Mouse (Mus musculus): ENCODE data around the gene Apba1.

Apba1 gene

DNA sequence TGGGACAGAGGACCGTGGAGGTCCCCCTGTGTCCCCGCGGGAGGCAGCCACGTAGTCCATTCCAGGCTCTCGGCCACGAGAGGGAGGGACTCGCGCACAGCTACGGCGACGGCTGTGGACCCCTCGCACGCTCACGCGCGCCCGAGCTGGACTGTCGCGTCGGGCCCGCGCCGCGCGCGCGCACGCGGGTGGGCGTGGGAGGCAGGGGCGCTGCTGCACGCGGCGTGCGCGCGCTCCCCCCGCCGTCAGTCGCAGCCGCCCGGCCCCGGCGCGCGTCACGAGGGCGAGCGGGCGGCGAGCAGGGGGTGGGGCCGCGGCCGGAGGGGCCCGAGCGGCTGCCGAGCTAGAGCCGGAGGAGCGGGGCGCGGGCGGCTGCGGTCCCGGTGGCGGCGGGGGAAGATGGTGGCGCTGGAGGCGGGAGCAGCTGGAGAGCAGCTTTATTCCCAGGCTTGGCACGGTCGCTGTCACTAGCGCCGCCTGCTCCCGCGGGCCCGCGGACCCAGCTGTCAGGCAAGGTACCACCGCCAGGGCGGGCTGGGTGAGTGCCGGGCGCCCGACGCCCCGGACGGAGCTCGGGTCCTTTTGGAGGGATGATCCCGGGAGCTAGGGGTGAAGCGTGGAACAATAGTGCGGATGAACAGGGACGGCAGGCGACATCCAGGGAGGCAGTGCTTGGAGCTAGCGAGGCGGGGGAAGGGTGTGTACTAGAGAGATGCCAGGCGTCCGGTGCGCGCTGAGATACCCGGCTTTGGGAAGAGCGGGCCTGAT lies at the start of gene Apba1:
Gene Apba1 (plus strand): TSS at position 334 of the 768 bp plus-strand sequence.
- DNase-seq (ENCODE audit: low spot score in 2 of 2): peak; percentile 93

DNA sequence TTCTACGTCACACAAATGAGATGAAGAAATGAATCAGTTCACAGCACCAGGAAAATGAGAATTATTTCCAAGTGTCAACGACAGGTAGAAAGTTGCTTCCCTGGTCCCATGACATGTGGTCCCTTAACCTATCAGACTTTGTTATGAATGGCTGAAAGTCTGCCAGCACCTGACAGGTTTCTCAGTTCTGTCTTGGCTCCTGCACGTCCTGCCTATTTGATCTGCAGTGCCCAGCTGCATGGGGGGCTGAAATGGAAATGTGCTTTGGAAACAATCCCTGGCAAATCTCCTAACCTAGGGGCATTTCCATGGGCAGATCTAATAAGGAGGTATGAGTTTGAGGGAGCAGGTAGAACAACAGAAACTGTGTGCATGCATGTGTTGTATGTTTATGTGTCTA lies 12.2 kb upstream of the Apba1 start:
- DNase-seq (ENCODE audit: low spot score in 2 of 2): no peak

DNA sequence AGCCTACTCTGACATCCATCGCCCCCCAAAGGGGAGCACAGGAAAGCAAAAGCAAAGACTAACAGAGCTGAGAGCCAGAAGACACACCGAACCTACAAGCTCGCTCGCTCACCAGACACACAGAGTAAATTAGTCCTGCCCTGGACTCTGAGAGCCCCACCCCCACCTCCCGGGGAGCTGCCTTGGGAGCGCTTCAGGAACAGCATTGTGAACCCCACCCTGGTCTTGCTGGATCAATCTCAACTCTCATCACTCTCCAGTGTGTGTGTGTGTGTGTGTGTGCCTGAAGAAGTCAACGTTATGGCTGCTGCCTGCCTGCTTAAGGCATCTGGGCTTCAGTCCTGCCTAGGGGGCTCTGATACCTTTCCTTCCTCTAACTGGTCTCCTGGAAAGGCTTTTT lies 1.7 kb upstream of the Apba1 start:
- DNase-seq (ENCODE audit: low spot score in 2 of 2): peak in 1 of 2 experiments; percentile 46

DNA sequence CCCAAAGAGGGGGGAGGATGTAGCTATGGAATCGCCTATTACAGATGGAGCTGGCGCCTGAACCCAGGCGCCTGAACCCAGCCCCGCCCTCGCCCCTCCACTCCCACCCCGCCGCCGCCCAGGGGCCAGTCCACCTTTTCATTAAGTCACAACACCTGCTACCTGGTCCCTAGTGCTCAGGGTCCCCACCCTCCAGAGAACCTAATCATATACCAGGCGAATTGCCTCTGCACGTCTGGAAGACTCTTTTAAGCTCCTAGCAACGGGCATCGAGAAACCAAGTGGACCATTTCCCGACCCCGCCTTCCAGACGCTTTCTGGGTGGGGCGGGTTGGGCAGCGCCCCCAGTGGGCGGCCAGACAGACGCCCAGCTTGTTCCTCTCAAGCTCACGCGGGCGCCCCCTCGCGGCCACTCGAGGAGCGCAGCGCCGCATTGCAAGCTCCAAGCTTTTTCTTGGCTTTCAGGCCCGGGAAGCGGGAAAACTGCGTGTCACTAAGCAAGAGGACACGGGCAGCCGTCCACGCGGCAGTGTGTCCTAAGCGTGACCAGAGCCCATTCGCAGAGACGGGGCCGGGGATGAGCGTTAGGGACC lies 630 bp upstream of the Apba1 start:
- DNase-seq (ENCODE audit: low spot score in 2 of 2): peak; percentile 96

DNA sequence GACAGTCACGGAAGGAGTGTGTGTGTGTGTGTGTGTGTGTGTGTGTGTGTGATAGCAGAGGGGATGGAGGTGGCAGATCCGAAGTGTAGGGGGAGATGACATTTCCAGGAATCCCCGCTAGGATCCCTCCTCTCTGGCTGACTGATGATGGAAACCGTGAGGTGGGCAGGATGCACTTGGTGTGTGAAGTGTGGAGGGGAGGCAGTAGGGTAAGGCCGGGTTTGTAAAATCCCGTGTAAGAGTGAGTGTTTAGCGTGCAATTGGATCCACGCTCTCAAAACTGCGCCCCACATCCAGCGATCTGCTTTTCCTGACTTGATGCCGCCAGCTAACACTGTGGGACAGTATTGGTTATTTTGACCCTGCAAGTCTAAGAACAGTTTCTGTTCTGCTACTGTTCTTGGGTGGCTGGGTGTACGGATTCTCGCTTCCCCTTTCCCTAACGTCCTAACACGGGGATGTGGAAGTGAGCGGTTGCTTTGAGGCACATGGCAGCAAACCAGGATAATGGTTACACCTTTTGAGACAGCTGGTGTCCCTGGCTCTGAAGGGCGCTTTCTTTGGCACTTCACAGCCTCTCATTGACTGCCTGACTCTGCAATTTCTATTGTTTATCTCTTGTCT lies 747 bp downstream of the Apba1 start:
- peak; percentile 35 to 83 for DNase-seq (ENCODE audit: low spot score in 2 of 2)

DNA sequence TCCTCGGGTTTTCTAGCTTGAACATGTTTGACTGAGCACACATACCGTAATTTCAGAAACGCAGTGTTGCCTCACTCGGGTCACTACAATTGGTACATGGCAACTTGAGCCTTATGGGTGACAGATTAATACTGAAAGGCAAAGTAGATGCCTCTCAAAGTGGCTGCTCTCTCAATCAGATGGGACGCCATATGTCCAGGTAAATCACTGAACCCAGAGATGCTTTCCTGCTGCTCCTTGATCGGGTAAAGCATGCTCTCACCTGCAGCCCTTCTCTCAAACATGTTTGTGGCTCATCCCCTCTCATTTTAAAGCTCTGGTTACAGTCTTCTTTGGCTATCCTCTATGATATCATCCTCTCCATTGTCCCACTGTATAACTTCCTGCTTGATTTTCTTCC lies 4.7 kb downstream of the Apba1 start:
- peak in 1 of 2 experiments; percentile 14 for DNase-seq (ENCODE audit: low spot score in 2 of 2)

DNA sequence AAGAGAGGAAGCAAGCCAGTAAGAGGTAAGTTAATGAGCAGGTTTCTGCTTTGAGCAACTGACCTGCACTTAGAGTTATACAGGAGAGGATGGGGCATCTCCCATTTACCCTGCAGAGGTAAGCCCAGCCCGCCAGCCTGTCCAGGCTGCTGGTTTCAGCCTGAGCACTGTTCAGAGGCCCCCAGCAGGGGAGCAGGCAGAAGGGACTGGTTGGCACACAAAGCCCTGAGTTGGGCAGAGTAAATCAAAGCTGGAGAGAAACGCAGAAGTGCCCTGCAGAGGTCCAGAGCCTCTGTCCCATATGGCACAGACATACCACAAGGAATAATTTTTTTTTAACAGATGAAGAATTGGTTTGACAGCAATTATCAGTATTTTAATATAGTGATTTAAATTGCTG lies 5.4 kb downstream of the Apba1 start:
- peak in 1 of 2 experiments; percentile 23 for DNase-seq (ENCODE audit: low spot score in 2 of 2)

DNA sequence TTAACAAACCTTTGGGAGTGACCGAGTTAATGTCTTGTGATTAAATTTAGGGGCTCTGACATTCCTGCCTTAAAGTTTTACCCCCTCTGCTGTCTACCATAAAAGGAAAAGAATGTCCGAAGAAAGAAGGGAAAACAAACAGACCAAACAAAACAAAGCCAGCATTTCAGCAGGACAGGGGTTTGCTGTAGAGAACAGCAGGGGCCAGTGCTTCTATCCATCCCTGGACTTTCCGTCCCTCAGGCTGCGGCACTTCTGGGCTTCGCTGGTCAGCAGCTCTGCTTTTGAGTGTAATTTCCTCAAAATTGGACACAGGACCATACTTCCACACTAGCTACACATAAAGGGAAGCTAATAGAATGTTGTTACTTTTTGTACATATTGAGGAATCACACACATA lies 10.2 kb downstream of the Apba1 start:
- DNase-seq (ENCODE audit: low spot score in 2 of 2): no peak

DNA sequence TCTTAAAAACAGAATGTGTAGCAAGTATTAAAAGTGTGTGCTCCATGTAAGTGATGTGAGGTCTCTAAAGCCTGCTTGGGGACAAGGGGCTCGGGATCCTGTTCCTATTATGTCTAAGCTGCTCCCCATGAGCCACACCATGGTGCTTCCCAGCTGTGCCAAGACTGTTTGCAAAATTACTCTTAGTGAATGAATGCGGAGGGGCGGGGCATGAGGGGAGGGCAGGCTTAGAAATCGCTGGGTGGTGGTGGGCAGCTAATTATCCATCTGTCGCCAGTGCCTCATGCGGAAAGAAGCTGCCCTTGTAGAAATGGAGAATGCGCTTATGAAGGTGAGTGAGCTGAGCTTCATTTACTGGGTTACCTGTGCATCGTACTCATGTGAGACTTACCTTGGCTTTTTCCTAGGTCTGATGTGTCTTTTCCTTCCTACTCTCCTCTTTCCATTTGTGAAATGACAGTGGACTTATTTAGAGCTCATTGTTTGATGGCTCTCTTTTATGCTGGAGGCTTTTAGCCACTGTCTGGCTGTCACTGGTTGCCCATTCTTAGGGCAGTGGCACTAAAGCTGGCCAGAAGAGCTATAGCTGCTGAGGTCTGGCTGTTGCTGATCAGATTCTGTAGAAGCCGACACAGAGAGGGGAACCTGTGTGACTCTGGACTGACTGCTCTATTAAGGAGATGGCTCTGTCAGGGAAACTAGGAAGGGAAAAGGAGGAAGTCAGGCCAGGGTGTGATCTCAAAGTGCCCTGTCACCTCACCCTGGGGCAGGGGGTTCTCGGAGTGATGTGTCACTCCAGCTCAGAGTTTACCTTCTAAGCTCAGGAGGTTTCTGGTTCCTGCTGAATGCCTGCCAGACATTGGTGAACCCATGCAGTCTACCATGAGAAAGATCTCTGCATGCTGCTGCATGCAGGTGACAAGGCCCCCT lies 12.1 kb downstream of the Apba1 start:
- DNase-seq (ENCODE audit: low spot score in 2 of 2): no peak

DNA sequence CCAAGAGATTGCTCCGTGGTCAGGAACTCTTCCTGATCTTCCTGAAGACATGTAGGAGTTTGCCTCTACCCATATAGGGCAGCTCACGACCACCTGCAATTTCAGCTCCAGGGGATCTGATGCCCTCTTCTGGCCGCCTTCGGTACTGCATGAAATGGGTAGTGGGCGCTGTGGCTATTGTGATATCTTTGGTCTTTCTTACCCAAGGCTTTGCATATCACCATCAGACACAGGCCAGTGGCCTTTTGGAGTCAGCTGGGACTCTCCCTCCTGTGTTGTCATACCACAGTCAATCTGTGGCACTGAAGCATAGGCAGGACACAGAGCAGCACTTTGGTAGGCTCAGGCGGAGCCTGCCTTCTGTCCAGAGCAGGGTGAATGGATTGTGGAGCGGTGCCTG lies 13.3 kb downstream of the Apba1 start:
- DNase-seq (ENCODE audit: low spot score in 2 of 2): no peak

DNA sequence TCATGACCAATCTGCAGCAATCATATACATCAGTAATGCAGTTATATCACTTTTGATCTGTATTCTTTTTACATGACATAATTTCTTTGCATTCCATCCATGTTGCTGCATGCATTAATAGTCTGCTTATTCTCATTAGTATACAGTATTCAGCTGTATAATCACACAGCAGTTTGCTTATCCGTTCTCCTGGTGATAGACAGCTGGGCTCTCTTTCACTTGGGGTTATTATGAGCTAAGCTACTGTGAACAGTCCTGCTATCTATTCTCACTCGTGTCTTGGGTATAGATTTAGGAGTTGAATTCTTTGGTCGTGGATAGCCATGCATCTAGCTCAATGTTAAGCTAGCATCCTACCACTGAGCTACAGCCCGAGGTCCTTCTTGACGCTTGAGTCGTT lies 16.7 kb downstream of the Apba1 start:
- DNase-seq (ENCODE audit: low spot score in 2 of 2): no peak

DNA sequence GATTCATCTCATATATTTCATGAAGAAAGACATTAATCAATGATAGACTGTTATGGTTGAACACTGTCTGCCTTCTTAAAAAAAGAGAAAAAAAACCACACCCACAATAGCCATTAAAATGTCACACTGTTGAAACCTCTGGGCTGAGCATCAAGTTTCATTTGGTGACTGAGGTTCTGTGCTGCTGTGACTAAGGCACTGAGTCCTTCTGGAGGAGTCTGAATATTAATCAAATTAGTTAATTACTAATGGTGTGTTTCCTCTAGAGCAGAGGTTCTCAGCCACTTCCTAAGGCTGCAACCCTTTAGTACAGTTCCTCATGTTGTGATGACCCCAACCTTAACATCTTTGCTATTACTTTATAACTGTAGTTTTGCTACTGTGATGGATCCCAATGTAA lies 20.4 kb downstream of the Apba1 start:
- DNase-seq (ENCODE audit: low spot score in 2 of 2): no peak

DNA sequence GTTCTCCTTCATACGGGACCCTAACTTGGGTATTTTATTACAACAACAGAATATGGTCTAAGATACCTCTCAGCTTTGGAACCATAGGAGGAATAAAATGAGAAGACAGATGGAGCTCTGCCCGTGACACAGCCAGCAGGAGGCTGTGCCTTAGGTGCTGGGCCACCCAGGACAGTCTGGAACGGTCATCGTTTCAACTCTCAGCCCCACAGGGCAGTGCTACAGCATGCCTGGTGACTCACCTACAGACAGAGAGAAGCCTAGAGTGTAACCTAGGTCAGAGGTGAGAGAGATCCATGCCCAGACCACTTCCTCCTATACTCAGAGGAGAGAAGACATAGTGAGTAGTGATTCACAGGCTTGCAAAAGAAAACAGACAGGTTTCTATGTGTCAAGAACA lies 21.4 kb downstream of the Apba1 start:
- DNase-seq (ENCODE audit: low spot score in 2 of 2): no peak

DNA sequence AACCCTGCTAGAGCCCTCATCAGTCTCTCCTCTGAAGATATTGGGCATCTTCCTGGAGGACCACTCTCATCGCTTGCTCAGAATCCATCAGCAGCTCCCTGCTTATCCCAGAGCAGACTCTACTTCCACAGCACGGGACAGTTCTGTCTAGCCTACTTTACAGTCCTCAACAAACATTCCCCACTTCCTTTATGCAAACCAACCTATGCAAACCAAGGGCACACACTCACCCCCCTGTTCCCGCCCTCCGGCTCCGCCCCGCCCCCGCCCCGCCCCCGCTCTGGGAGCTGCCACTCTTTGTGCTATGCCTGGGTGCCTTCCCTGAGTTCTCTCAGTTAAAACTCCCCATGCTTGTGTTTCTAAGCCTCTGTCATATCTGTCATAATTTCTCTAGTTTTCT lies 23.3 kb downstream of the Apba1 start:
- DNase-seq (ENCODE audit: low spot score in 2 of 2): no peak

DNA sequence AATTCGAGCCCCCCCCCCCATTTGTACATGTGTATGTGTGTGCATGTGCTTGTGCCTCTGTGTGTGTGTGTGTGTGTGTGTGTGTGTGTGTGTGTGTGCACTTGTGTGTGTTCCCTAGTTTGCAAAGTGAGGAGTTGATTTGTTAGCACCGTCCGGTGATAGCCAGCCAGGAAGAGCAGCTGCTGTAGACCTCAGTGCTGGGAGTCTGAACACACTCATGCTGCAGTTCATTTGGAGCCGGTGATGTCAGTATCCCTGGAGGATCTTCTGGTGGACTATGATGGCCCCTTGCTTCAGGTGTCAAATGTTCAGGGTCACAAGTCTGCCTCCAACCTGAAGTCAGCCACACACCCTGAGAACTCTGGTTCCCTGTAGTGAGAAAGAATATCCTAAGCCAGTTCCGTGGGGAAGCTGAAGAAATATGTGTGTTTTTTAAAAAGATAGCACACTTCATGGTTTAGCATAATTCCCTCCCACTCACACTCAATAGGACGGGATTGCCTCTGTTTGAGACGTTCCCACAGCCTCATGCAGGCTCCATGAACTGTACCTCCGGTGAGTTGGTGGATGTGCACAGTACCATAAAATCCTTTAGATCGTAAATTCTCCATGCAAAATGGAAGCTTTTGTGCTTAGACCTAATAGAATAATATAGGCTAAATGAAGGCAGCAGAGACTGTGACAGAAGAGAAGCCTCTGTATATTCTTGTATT lies 29.9 kb downstream of the Apba1 start:
- DNase-seq (ENCODE audit: low spot score in 2 of 2): no peak

DNA sequence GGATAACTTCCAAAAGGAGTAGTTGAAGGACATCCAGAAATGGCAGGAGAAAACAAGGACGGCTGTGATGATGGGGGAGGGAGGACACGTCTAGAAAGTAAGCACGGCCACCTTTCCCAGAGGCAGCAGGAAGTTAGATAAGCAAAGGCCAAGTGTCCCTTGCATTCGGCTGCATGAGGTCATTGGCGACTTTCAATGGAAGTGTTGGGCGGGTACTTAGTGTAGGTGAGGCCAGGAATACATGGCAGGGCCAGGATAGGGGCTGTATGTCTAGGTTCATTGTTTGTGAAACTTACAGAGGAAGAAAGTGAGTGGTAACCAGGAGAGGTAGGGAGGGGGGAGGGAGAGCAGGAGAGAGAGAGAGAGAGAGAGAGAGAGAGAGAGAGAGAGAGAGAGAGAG lies 33.0 kb downstream of the Apba1 start:
- no peak for DNase-seq (ENCODE audit: low spot score in 2 of 2)

DNA sequence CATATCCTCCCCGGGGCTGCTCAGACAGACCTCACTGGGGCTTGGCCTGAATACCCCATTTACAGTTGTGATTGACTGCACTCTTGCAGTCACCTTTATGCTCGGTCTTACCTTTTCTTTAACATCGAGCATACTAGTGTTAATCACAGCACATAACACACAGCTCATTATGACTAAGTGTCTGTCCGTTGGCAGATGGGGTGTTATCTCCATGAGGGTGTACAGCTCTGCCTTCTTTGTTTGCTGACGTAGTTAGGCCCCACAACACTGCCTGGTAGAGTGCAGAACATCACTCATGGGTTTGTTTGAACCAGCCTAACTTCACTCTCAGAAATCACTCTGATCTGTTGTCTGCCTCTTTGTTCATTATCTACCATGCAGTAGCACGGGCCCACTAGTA lies 33.9 kb downstream of the Apba1 start:
- DNase-seq (ENCODE audit: low spot score in 2 of 2): no peak

DNA sequence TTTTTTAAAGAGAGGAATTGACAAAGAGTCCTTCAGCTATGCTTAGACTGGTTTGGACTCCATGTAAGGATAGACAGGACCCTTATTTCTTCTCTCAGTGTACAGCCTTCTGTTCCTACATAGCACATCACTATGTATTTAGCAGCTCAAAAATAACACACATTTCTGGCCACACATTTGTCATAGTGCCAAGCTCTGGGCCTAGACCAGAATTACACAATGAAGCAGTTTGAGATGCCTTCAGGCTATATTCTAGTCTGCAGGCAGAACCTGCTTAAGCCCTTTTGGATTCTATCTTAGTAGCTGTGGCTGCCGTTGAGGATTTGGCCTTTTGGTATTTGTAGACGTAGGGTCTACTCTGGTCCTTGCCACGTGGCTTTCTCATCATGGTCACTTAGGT lies 35.8 kb downstream of the Apba1 start:
- peak; percentile 71 to 81 for DNase-seq (ENCODE audit: low spot score in 2 of 2)

DNA sequence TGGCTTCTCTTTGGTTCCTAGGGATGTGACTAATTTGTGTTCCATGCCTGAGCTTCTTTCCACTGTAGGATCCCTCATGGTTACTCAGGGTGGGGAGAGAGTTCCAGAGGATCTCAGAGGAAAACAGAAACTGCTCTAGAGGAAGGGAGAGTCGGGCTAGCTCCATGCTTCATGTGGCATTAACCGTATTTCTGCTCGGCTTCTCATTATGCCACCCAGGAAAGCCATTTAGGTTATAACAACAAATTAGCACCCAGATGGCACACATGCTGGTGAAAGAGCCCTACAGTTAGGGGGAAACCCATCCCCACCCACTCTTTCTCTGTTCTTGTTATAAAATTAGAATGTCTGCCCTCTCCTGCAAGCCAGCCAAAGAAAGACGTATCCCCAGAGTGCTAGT lies 36.5 kb downstream of the Apba1 start:
- peak in 1 of 2 experiments; percentile 58 for DNase-seq (ENCODE audit: low spot score in 2 of 2)

DNA sequence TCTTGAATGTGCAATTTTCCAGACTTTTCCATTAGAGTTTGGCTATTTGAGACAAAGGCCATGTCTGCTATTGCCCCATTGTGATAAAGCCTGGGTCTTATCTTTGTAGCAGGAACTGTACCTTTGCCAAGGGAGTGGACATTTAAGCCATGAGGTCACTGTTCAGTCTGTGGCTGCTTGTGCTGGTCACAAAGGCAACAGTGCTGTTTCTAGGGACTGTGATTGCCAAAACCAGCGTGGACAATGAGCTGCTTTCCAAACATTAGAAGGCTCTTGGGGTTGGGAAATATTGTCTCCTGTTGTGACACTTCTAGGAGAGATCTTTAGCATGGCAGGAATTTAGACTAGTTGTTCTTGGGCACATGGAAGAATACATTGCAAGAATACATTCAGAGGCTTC lies 42.5 kb downstream of the Apba1 start:
- DNase-seq (ENCODE audit: low spot score in 2 of 2): no peak

DNA sequence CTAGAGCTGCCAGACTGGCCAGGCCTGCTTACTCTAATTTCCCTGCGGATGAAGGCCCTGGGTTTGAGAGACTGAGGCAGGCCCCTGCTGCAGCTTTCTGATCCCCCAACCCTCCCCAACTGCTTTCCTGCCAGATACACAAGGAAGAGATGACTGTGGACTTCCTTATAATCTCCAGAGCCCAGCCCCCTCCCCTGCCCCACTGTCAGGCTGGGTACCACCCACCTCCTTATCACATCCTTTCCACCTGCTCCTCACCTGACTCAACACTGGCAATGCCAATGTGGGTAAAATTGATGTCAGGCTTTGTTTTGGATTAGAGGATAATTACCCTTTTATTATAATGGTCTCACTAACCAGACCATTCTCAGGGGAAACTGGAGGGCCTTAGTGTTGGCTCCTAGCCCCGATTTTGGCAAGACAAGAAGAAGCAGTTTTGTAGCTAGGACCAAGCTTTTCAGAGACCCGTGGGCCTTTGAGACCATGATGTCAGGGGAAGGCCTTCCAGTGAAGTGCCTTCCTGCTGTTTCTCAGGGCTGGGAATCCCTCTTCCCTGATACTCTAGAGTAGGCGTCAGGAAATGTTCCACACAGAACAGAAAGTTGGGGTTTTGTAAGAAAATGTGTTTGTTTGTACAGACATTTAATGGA lies 44.7 kb downstream of the Apba1 start:
- DNase-seq (ENCODE audit: low spot score in 2 of 2): no peak

Measured in right cerebral cortex, postnatal 10 days (tissue).